Mouse (Mus musculus): ENCODE measurements at regions not wholly inside any gene's neighbourhood (a gene's known extent, or its start where the extent isn't known, plus 50 kb on each side); places are given as distances from the start of the nearest gene placed in this dataset.
A peak's percentile ranks its signal among the peaks of the same experiment; 100 is the strongest.

DNA sequence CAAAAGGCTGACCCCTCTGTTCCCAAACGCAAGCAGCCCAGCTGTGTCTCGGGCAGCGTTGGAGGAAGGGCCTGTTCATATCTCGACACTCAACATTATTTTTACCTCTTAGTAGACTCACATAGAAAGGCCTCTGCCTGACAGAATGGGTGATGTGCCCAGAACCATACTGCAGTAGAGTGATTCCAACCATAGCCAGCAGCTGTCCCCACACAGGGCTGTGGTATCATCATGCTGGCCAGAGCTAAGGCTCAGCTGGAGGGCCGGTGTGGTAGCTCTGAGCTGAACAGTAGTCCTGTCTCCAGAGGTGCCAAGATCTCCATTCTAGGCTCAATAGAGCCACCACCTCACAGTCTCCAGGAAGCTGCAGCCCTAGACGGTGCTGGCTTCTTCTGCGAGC is 437.3 kb downstream of the Matn1 start:
- no peak for DNase-seq

DNA sequence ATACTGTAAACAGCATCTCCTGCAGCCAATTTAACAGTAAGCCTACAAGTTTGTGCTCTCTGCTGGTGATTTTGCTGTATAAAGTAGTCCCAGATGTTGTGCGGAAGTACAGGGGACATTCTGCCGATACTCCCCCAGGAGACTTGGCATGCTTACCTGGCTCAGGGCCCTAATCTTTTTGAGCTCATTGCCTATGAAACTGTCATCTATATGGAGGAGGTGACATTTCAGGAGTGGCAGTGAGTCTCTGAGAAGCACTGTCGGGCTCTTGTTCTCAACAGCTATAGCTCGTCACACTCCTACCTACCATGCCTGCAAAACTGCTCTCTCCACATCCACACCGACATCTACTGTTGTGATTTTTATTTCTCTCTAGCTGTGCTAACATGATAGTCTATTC is 439.7 kb downstream of the Matn1 start:
- no peak for DNase-seq

- DNase-seq: no peak
Observed at GRCm38 (mm10) chr4:131386961-131387360, 442.8 kb downstream of the Matn1 start.

- DNase-seq: peak; percentile 74
Observed at GRCm38 (mm10) chr4:131391119-131391923, 446.8 kb downstream of the Ptpru start.

GRCm38 (mm10) chr4:131391924-131392297 is 446.2 kb downstream of the Ptpru start:
- DNase-seq: no peak

DNA sequence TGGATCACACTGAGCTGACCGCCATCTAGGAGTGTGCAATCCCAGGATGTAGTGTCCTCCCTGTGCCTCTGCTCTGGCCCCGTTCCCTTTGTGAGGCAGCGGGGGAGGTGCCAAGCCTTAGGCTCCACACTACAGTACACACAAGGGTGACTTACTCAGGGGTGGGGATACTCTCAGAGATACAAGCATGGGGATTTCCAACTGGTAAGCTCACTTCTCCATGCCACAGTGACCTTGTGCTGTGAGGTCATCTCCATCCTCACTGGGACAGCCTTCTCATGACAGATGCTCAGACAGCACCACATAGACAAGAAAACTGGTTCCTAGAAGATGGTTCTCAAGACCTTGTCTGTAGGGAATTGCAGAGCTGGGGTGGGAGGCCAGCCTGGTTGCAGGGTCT is 445.6 kb downstream of the Ptpru start:
- no peak for DNase-seq

DNA sequence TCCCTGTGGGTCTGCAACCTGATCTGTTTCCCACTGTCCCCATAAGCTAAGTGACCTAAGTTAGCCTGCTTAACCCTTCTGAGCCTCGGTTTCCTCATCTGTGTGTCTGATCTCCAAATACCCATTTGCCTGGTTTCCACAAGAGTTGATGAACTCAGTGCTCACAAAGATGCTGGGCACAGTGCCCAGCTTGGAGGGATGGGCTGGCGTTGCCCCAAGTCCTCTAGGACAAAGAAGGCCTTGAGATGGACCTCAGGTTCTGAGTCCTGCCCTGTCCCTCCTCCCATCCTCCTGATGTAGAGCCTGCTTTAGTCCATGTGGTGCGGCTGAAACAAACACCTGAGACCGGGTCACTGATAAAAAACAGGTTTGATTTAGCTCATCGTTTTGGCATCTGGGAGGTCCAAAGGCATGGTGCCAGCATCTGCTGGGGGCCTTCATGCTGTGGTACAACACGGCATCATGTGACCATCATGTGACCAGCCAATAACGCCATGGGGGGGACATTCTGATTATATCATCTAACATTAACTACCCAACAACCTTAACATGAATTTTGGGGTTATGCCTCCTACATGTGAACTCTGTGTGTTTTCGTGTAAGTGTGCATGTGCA is 441.8 kb downstream of the Ptpru start:
- DNase-seq: no peak

- no peak for DNase-seq
Observed at GRCm38 (mm10) chr4:131397161-131397560, 440.9 kb downstream of the Ptpru start.

- peak; percentile 64 for DNase-seq
Observed at GRCm38 (mm10) chr4:131400756-131401155, 437.3 kb downstream of the Ptpru start.

- no peak for DNase-seq
Observed at GRCm38 (mm10) chr4:131401255-131401654, 436.8 kb downstream of the Ptpru start.

GRCm38 (mm10) chr4:131405376-131406017 is 432.6 kb downstream of the Ptpru start:
- DNase-seq: peak; percentile 35

DNA sequence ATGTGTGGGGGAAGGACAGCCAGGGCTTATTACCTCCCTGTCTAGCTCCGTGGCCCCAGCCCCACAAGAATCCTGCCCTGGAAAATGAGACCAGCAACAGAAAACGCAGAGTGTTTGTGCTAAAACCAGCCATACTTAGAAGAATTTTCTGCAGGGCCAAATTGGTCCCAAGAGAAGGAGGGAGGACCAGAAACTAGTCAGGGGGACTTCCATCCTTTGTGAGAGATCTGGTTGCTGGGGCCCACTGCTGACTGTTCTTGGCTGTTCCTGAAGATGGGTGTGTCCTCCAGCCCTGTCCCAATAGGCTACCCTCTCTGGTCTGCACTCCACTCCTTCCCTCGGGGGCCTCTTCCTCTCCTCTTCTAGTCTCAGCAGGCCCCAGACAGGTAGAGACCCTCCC is 430.6 kb downstream of the Ptpru start:
- DNase-seq: no peak

- no peak for DNase-seq
Observed at GRCm38 (mm10) chr4:131408644-131409043, 429.4 kb downstream of the Ptpru start.

DNA sequence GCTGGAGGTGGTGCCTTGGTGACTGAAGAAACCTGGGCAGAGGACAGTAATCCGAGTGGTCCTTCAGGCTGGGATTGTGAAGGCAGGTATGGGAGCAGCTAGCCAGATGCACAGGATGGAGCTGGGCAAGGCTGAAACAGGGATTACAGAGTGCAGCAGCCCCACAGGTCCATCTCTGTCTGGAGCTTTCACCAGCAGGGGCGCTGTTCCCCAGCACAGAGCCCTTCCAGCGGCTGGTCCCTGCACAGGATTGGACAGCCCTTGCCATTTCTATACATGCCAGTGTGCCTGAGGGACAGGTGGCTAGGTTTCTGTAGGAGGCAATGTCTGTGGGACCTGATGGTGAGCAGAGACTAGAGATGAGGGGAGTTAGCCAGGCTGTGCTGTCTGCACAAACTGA is 428.3 kb downstream of the Ptpru start:
- DNase-seq: peak; percentile 70

- no peak for DNase-seq
Observed at GRCm38 (mm10) chr4:131411936-131412335, 426.2 kb downstream of the Ptpru start.

DNA sequence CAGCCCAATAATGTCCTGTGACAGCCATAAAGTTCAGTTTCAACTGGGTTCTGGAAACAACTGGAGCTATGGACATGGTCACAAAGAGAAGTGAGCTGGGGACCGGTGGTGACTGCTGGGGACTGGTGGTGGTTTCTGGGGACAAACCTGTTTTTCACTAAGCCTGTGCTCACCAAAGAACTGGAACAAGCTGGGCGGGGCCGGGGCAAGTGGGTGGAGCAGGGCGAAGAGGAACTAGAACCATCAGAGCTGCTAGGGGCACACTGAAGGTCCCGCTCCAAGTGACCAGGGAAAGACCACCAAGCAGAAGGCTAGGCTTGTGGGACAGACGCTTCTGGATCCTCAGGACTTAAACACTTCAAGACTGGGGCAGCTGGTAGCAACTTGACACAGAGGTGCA is 424.7 kb downstream of the Ptpru start:
- DNase-seq: no peak

- no peak for DNase-seq
Observed at GRCm38 (mm10) chr4:131415453-131415852, 422.6 kb downstream of the Ptpru start.

DNA sequence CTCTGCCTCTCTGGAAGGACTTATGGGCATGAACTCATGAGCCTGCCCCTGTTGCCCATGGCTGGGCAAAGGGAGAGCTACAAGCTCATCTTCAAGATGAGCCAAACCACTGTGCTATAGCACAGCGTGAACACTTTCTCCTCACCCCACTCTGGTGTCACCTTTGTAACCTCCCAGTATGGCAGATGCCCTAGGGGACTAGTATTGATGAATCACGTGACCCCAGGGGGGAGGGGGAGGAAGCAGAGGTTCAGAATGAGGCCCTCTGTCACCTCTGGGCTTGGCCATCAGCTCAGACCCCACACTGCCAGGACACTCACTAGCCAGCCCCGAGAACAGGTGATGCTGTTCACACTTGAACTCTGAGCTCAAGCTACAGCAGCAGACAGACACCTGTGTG is 421.9 kb downstream of the Ptpru start:
- no peak for DNase-seq

DNA sequence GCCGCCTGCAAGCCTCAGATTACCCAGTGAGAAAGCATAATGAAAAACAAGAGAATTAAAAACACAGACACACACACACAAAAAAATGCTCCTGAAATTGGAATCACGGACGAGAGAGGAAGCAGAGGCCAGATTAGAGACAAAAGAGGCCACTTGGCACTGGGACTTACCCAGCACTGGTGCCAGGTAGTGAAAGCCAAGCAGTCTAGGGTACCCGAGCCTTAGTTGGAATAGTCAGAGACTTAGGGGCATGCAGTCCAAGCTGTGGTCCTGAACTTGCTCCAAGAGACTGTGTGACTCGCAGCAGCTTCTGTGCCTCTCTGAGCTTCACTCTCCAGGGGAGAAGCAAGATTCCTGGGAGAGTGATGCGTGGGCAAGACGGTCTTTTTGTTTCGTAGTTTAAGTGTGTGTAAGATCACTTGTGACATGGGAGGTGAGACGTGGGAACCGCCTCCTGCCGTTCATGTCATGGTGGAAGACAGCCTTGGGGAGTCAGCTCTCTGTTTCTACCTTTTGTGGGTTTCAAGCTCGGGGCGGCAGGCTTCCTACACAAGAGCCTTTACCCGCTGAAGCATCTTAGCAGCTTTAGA is 420.8 kb downstream of the Ptpru start:
- DNase-seq: no peak

- no peak for DNase-seq
Observed at GRCm38 (mm10) chr4:131425311-131425710, 412.8 kb downstream of the Ptpru start.

GRCm38 (mm10) chr4:131427871-131428270 is 410.2 kb downstream of the Ptpru start:
- no peak for DNase-seq

DNA sequence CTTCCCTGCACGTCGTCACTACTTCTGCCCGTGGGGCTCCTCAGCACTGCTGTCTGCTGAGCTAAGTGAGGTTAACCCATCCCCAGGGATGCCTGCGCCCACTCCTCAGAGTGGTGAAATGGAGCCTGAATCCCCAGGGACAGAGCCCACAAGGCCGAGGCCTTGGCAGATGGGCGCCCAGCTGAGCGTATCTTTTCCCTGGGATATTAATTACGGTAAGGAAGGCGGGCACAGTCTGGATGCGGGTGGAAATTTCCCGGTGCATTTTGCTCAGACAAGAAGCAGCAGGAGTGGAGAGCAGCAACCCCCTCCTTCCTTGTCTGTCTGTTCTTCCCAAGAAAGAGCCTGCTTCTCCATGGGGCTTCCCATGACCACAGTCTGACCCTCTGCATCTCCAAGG is 408.7 kb downstream of the Ptpru start:
- DNase-seq: peak; percentile 21

DNA sequence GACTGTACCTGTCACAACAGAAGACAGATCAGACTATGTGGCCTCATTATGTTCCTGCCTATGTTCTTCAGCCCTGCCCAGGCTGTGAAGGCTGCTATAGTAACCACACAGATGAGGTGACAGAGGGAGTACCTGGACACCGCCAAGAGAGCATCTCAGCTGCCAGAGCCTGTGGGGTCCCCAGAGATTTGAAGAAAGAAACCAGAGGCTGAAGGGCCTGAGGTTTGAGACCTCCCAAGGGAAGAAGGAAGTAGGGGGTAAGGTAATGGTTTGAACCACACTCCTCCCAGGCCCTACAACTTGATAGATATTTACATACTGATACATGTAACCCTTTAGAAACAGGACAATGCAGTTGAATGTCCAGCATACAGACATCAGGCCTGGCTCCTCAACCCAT is 407.7 kb downstream of the Ptpru start:
- no peak for DNase-seq

- peak; percentile 84 for DNase-seq
Observed at GRCm38 (mm10) chr4:131431188-131431587, 406.9 kb downstream of the Ptpru start.

All from embryo, embryonic 11 days (tissue).